Mouse (Mus musculus) forebrain, embryonic 16.5 days (tissue): Measurements from ENCODE around the gene Rnase13. TPM values are rescaled to one million over a fixed set of nuclear protein-coding genes. Genes with fewer than 3 reads are reported as not detected.
A peak's percentile ranks its signal among the peaks of the same experiment; 100 is the strongest.
"Not testable (repeated sequence)": the region's sequence is repeated elsewhere in the genome, so short reads cannot be mapped to it uniquely, and the experiment has no call there.

Source experiments
- ATAC-seq: fragments of 200-750 bp; cut with Nextera tagmentation; 2 replicates; pipeline ENCODE4 v1.8.0; 2017; ENCODE audit warnings: mild to moderate bottlenecking, moderate library complexity
- H3K27ac ChIP-seq: fragments of 300-500 bp; sonication (generic); 2 replicates; pipeline ENCODE4 v1.5.1; 2014; ENCODE audit warnings: low read length, control low read depth
- H3K27me3 ChIP-seq: fragments of 300-500 bp; sonication (generic); replicated peaks from 2 replicates; pipeline ENCODE4 v1.6.1; 2014; ENCODE audit warnings: low read length; ENCODE audit not compliant: control insufficient read depth, insufficient read depth
- H3K36me3 ChIP-seq: fragments of 300-500 bp; sonication (generic); 2 replicates; pipeline ENCODE4 v1.6.1; 2014; ENCODE audit not compliant: control insufficient read depth, insufficient read depth
- H3K4me1 ChIP-seq: fragments of 300-500 bp; sonication (generic); replicated peaks from 2 replicates; pipeline ENCODE4 v1.6.1; 2014; ENCODE audit warnings: low read length; ENCODE audit not compliant: control insufficient read depth, insufficient read depth
- H3K4me2 ChIP-seq: fragments of 300-500 bp; sonication (generic); 2 replicates; pipeline ENCODE4 v1.6.1; 2014; ENCODE audit warnings: mild to moderate bottlenecking, low read length, control low read depth
- H3K4me3 ChIP-seq: fragments of 300-500 bp; sonication (generic); replicated peaks from 2 replicates; pipeline ENCODE4 v1.5.1; 2014; ENCODE audit warnings: mild to moderate bottlenecking, low read length, control low read depth
- H3K9ac ChIP-seq: fragments of 300-500 bp; sonication (generic); replicated peaks from 2 replicates; pipeline ENCODE4 v1.6.1; 2014; ENCODE audit warnings: low read depth, low read length, control low read depth
- H3K9me3 ChIP-seq: fragments of 300-500 bp; sonication (generic); 2 replicates; pipeline ENCODE4 v1.6.1; 2016; ENCODE audit warnings: low read length; ENCODE audit not compliant: control insufficient read depth
- WGBS: fragments of 180-500 bp; shearing (Covaris S2); extraction: QIAGEN DNeasy Blood & Tissue Kit; methylation state at CpG from one replicate; pipeline ENCODE4 v1.1.7; 2014; 5-methylcytosine and 5-hydroxymethylcytosine counted together
- polyA plus RNA-seq: library from polyadenylated mRNA; unstranded; fragments of >200 nt; fragmentation: Nextera tagmentation; extraction: Ambion mirVana; gene quantifications from 2 replicates; pipeline ENCODE4 v1.2.1, GENCODE M21; 2015

Gene Rnase13
- polyA plus RNA-seq, 1 experiment from 2014 or later, result not detected

DNA sequence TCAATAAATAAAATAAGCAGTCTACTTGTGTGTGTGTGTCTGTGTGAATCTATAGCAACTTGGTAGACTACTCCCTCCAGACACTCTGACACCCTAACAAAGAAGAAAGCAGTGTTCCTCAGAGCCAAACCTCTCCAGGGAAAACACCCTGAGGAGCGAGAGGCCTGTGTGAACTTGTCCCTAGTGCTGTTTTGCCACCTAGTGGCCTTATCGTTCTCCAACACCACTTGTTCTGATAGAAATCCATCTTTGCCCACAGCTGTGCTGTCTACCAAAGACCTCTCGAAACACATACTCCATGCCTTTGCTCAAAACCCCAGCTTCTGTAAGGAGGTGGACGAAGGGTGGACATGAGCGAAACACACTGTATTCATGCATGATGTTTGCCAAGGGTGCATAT is 8.3 kb upstream of the Rnase13 start:
- H3K27ac ChIP-seq, result no peak overlapping the region
- H3K9ac ChIP-seq, result no peak overlapping the region
- H3K27me3 ChIP-seq, result no peaks in the 10 kb centered on the region
- peak; percentile 88 for ATAC-seq
- no peaks in the 10 kb centered on the region for H3K9me3 ChIP-seq
- H3K4me3 ChIP-seq, result no peak overlapping the region
- no peaks in the 10 kb centered on the region for H3K36me3 ChIP-seq
- 29% methylated on average over 5 of the region's 5 CpGs for WGBS
- H3K4me2 ChIP-seq, result no peak overlapping the region
- peaks cover 11% of the 10 kb centered on the region for H3K4me1 ChIP-seq

DNA sequence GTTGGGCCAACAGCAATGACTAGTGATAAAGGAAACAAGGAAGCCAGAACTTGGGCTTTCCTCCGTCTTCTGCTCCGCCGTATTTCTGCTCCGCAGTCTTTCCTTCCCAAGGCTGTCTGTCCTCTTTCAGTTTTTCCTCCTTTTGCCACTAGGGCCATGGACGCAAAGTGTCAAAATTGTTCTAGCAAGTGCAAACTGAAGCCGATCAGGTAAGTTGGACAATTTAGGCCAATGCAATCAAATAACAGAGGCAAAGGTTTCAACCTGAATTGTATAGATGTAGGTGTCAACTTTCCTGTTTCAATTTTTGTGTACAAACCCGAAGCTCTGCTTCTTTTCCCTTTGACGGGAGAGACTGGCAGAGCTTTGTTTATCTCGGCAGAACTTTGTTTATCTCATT is 7.4 kb upstream of the Rnase13 start:
- WGBS, result 58% methylated on average over 9 of the region's 9 CpGs
- H3K27ac ChIP-seq, result peak overlapping the region; percentile 56
- no peaks in the 10 kb centered on the region for H3K9me3 ChIP-seq
- H3K4me1 ChIP-seq, result peaks cover 11% of the 10 kb centered on the region
- H3K27me3 ChIP-seq, result no peaks in the 10 kb centered on the region
- no peak overlapping the region for H3K4me3 ChIP-seq
- no peak overlapping the region for H3K4me2 ChIP-seq
- H3K36me3 ChIP-seq, result no peaks in the 10 kb centered on the region
- 0 out of 2 replicates have a peak, but pooled peaks have one; percentile 1 for ATAC-seq
- no peak overlapping the region for H3K9ac ChIP-seq

DNA sequence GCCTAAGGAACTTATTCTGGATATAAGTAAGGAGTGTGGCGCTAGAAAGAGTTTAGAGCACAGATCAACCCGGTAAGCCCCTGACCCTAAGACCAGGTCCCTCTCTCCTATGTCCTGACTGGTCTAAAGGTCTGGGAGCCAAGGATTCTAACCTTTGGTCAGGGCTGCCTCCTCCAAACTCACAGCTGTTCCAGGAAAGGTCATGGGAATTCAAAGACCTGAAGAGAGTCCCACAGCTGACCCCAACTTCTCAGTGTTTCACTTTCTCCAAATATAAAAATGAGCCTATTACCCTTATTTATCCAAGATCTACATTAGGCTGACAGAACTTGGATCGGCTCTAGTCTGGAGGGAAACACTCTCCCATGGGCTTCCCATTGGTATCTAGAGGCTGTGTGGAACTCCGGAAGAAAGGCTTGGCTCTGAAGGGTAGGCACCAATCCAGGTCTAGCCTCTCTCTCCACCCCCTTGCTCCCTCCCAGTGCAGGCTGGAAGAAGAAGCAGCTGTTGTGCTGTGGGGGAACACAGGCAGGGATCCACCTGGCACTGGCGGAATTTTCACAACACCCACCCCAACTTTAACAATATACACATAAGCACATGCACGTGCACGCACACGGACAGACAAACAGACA is 6.9 kb upstream of the Rnase13 start:
- no peak overlapping the region for H3K4me2 ChIP-seq
- 56% methylated on average over 8 of the region's 8 CpGs for WGBS
- no peaks in the 10 kb centered on the region for H3K27me3 ChIP-seq
- H3K9ac ChIP-seq, result no peak overlapping the region
- H3K4me1 ChIP-seq, result peaks cover 11% of the 10 kb centered on the region
- peak overlapping the region; percentile 56 for H3K27ac ChIP-seq
- no peaks in the 10 kb centered on the region for H3K9me3 ChIP-seq
- ATAC-seq, result peak; percentile 67
- no peak overlapping the region for H3K4me3 ChIP-seq
- no peaks in the 10 kb centered on the region for H3K36me3 ChIP-seq

DNA sequence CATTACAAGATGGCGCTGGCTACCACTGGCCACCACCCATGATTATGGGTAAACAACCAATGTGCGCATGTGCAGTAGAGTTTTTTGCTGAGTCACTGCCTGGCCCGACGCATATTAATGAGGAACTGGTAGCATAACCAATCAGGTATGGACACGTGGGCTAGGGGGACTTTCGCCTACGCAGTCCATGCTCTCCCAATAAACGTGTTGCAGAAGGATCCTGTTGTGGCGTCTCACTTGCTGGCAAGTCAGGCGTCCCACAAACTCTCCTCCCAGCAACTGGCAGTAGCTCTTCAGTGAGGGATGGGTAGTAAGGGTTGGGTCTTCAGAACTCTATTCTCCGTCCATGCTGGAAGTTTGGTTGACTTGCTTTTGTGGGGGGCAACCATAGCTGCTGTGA is 4.4 kb upstream of the Rnase13 start:
- WGBS, result 94% methylated on average over 11 of the region's 11 CpGs
- H3K4me2 ChIP-seq, H3K9ac ChIP-seq, H3K9me3 ChIP-seq, H3K27ac ChIP-seq, H3K27me3 ChIP-seq, ATAC-seq, H3K36me3 ChIP-seq, H3K4me3 ChIP-seq: not testable (repeated sequence)
- peaks cover 17% of the 10 kb centered on the region for H3K4me1 ChIP-seq

DNA sequence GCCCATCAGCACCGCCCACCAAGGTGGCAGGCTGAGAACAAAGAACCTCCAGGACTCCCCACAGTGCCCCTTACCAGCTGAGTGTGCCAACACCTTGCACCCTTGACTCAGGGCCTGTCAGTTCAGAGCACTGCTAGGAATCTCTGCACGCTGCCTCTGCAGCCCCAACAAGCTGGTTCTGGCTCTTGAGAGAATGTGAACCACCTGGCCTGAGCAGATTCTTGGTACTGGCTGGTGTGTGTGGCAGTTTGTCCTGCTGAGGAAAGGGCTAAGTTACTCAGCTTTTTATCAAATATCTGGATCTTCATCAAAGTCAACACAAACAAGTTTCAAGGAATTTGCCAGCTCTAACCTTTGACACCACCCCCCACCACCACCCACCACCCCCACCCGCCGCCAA is 919 bp upstream of the Rnase13 start:
- Histone ChIP-seq H3K4me2 (no peak overlapping the region), H3K27me3 (no peaks in the 10 kb centered on the region), H3K9me3 (no peaks in the 10 kb centered on the region), H3K36me3 (no peaks in the 10 kb centered on the region), H3K27ac (no peak overlapping the region), H3K9ac (no peak overlapping the region), H3K4me3 (no peak overlapping the region), H3K4me1 (peaks cover 10% of the 10 kb centered on the region)
- no peak for ATAC-seq
- WGBS, result 81% methylated on average over 4 of the region's 4 CpGs

DNA sequence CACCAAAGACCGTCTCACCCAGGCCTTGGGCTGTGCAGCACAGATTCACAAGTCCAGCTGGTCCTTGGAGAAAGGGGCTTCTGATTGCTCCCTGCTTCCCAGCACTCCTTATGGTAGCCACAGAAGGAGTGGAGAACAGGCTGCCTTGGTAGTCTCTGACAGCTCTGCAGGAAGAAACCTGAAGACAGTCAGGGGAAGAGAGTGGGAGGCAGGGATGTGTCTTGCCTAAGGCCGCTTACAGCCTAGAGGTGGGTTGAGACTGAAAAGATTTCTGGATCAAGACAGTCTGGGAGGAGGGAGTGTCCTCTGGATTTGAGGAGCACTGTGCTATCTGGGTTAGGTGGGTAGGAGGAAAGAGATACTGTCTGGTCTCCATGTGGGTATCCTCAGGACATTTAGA is 337 bp upstream of the Rnase13 start:
- Histone ChIP-seq H3K36me3 (no peaks in the 10 kb centered on the region), H3K9ac (no peak overlapping the region), H3K4me2 (no peak overlapping the region), H3K9me3 (no peaks in the 10 kb centered on the region), H3K4me3 (no peak overlapping the region), H3K27ac (no peak overlapping the region), H3K4me1 (peaks cover 10% of the 10 kb centered on the region), H3K27me3 (no peaks in the 10 kb centered on the region)
- no peak for ATAC-seq
- 91% methylated on average over 2 of the region's 2 CpGs for WGBS

DNA sequence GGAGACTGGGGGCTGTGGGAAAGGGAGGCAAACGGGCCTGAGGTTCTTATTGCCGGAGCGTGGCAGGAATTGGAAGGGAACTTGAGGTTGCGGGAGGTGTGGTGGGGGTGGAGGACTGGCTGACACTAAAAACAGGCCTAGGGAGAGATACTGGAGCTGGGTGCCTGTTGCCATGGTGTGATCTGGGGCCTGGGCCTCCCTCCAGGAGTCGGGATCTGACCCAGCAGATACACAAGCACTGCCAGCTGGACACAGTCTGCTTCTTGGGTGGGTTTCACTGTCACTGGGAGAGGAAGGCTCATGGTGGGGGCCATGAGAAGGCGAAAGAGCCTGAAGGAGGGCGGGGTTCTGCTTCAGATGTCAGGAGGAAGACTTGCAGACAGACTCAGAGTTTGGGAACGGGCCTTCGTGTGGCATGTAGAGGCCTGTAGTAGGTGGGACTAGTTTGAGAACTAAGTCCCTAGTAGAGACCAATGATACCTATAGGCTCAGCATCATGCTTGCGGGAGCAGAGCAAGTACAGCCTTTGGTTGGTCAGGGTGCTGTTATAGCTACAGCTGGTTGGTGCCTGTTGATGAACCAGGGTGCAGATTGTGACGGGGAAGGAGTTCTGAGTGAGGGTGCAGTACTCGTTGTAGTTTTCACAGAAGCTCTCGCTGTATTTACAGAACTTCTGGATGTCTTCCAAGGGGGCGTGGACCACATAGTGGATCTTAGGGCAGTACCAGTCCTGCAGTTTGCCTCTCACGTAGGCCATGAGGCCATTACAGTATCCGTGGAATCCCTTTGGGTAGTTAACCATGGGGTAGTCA is 608 bp downstream of the Rnase13 start:
- Histone ChIP-seq H3K27me3 (no peaks in the 10 kb centered on the region), H3K27ac (no peak overlapping the region), H3K4me3 (no peak overlapping the region), H3K9me3 (no peaks in the 10 kb centered on the region), H3K4me2 (no peak overlapping the region), H3K36me3 (no peaks in the 10 kb centered on the region), H3K9ac (no peak overlapping the region), H3K4me1 (peaks cover 10% of the 10 kb centered on the region)
- peak; percentile 73 for ATAC-seq
- 72% methylated on average over 16 of the region's 16 CpGs for WGBS

DNA sequence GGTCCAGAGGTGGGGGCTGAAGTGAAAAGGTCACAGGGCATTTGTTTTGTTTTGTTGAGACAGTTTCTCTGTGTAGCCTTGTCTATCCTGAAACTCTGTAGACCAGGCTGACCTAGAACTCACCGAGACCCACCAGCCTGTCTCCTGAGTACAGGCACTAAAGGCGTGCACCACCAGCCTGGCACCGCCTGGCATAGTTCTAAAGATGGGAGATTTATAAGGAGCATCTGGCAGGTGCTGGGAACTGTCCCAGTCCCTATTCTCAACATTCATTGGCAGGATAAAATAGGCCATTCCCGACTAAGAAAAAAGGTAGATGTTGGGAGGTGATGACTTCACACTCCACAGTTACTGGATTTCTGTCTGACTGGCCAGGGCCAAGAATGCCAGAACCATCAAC is 3.6 kb downstream of the Rnase13 start:
- no peak overlapping the region for H3K9ac ChIP-seq
- 91% methylated on average over 4 of the region's 4 CpGs for WGBS
- no peak for ATAC-seq
- H3K4me1 ChIP-seq, result peaks cover 13% of the 10 kb centered on the region
- no peak overlapping the region for H3K4me2 ChIP-seq
- no peak overlapping the region for H3K4me3 ChIP-seq
- H3K27ac ChIP-seq, result no peak overlapping the region
- no peaks in the 10 kb centered on the region for H3K27me3 ChIP-seq
- H3K9me3 ChIP-seq, result no peaks in the 10 kb centered on the region
- no peaks in the 10 kb centered on the region for H3K36me3 ChIP-seq

DNA sequence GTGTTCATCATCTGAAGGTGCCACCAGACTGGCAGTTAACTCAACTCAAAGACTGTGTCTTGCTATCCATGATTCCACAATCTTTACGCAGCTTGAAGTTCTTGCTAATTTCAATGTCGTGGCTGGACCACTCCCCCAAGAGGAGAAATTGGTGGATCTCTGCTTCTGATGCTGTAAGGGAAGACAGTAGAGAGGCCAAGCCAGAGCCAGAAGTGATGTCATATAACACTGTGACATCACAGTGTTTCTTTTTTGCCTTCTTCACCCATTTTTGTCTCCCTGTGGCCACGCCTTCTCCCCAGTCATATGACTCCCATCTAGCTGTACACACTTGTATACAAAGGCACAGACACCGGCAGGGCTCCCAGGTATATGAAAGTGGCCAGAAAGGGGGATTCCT is 4.4 kb downstream of the Rnase13 start, which contains the start of gene Tppp2:
TSS of gene Tppp2 (plus strand) at position 301 of the 400 bp plus-strand sequence.
- Histone ChIP-seq H3K4me2 (no peak within 1 kb of the TSS), H3K9me3 (no peaks in the 10 kb centered on the region), H3K36me3 (no peaks in the 10 kb centered on the region), H3K9ac (no peak within 1 kb of the TSS), H3K4me1 (peaks cover 20% of the 10 kb centered on the region), H3K27ac (no peak within 1 kb of the TSS), H3K4me3 (no peak within 1 kb of the TSS), H3K27me3 (no peaks in the 10 kb centered on the region)
- WGBS, result 87% methylated on average over 4 of the region's 4 CpGs
- ATAC-seq, result no peak
